Mouse (Mus musculus) erythroblast, embryonic 14.5 days (primary cell): ENCODE measurements around the gene Farp1.

Experiments used
- GATA1 ChIP-seq: IDR thresholded peaks from 2 replicates; pipeline ENCODE4 v1.6.1; 2012; ENCODE audit warnings: low read length, inconsistent platforms, mixed read lengths
- TAL1 ChIP-seq: IDR thresholded peaks from 3 replicates; pipeline ENCODE4 v1.6.1; 2012; ENCODE audit warnings: low read length, inconsistent platforms, mixed read lengths

GRCm38 (mm10) chr14:121259789-121260188, 224.8 kb downstream of the Farp1 start:
- no peak for TF ChIP-seq TAL1
- TF ChIP-seq GATA1: no peak
